Mouse (Mus musculus) olfactory bulb, adult 2 months (tissue): ENCODE data around the gene Camk2n1.

Experiments
- CTCF ChIP-seq: fragments of 200-500 bp; IDR thresholded peaks from 2 replicates; pipeline ENCODE4 v1.5.1; 2012; ENCODE audit warnings: low read depth, mild to moderate bottlenecking, low read length, moderate library complexity; ENCODE audit not compliant: insufficient read depth
- POLR2A ChIP-seq: fragments of 200-500 bp; IDR thresholded peaks from 2 replicates; pipeline ENCODE4 v1.6.1; 2012; ENCODE audit warnings: mild to moderate bottlenecking, low read depth, low read length, moderate library complexity; ENCODE audit not compliant: insufficient read depth

DNA sequence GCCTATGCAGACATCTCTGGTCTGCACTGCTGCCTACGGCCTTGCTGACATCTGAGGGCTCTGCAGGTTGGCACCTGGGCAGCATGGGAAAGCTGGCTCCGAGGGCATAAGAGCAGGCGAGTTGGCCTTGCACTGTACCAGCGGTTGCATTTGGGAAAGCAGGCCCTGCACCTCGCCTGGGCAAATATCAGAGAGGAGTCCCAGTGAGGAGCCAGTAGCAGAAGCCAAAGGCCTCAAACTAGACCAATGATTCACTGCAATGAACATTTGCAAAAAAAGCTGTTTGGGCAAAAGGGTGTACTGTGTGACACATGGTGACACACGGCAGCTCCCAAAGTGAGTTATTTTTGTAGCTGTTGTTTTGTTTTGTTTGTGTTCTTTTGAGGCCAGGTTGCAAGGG, 29.1 kb upstream of the Camk2n1 start:
- no peak for TF ChIP-seq CTCF
- no peak for TF ChIP-seq POLR2A
